Mouse (Mus musculus) hindbrain, embryonic 16.5 days (tissue): ENCODE measurements around the gene Gm10778. TPM values are rescaled to one million over a fixed set of nuclear protein-coding genes. Genes with fewer than 3 reads are reported as not detected.
A peak's percentile ranks its signal among the peaks of the same experiment; 100 is the strongest.
"Not testable (repeated sequence)": the region's sequence is repeated elsewhere in the genome, so short reads cannot be mapped to it uniquely, and the experiment has no call there.

ENCODE experiments used
- ATAC-seq: fragments of 200-750 bp; cut with Nextera tagmentation; 2 replicates; pipeline ENCODE4 v1.8.0; 2017; ENCODE audit warnings: moderate TSS enrichment, moderate library complexity
- H3K27ac ChIP-seq: fragments of 300-500 bp; sonication (generic); 2 replicates; pipeline ENCODE4 v1.5.1; 2014; ENCODE audit warnings: low read depth, mild to moderate bottlenecking, control low read depth, low read length, moderate library complexity
- H3K27me3 ChIP-seq: fragments of 300-500 bp; sonication (generic); replicated peaks from 2 replicates; pipeline ENCODE4 v1.6.1; 2014; ENCODE audit warnings: low read length; ENCODE audit not compliant: control insufficient read depth, insufficient read depth
- H3K36me3 ChIP-seq: fragments of 300-500 bp; sonication (generic); 2 replicates; pipeline ENCODE4 v1.6.1; 2014; ENCODE audit warnings: mild to moderate bottlenecking, low read length, moderate library complexity, mixed read lengths; ENCODE audit not compliant: control insufficient read depth, insufficient read depth
- H3K4me1 ChIP-seq: fragments of 300-500 bp; sonication (generic); 2 replicates; pipeline ENCODE4 v1.6.1; 2014; ENCODE audit warnings: low read depth, low read length; ENCODE audit not compliant: control insufficient read depth, insufficient read depth
- H3K4me2 ChIP-seq: fragments of 300-500 bp; sonication (generic); 2 replicates; pipeline ENCODE4 v1.6.1; 2014; ENCODE audit warnings: mild to moderate bottlenecking, low read length, control low read depth, moderate library complexity
- H3K4me3 ChIP-seq: fragments of 300-500 bp; sonication (generic); 2 replicates; pipeline ENCODE4 v1.5.1; 2014; ENCODE audit warnings: mild to moderate bottlenecking, low read length, control low read depth, moderate library complexity
- H3K9ac ChIP-seq: fragments of 300-500 bp; sonication (generic); 2 replicates; pipeline ENCODE4 v1.6.1; 2014; ENCODE audit warnings: low read depth, mild to moderate bottlenecking, control low read depth, low read length, moderate library complexity
- H3K9me3 ChIP-seq: fragments of 300-500 bp; sonication (generic); 2 replicates; pipeline ENCODE4 v1.6.1; 2014; ENCODE audit warnings: mild to moderate bottlenecking, low read length, moderate library complexity; ENCODE audit not compliant: control insufficient read depth
- WGBS: fragments of 180-500 bp; shearing (Covaris S2); extraction: QIAGEN DNeasy Blood & Tissue Kit; methylation state at CpG from one replicate; pipeline ENCODE4 v1.1.7; 2014; 5-methylcytosine and 5-hydroxymethylcytosine counted together
- polyA plus RNA-seq: library from polyadenylated mRNA; unstranded; fragments of >200 nt; fragmentation: Nextera tagmentation; extraction: Ambion mirVana; gene quantifications from 2 replicates; pipeline ENCODE4 v1.2.1, GENCODE M21; 2015

Gene Gm10778
- polyA plus RNA-seq, 1 experiment from 2014 or later = 6.2 TPM

- not testable (repeated sequence) for H3K9ac ChIP-seq, H3K4me2 ChIP-seq, H3K4me3 ChIP-seq, H3K36me3 ChIP-seq, H3K27ac ChIP-seq, H3K27me3 ChIP-seq, H3K9me3 ChIP-seq, H3K4me1 ChIP-seq
- ATAC-seq = peak; percentile 50; the same call in 1 of the 2 replicates
- WGBS = no CpG with 5 or more reads among the region's 18 CpGs
Measured at GRCm38 (mm10) chr10:81687114-81687513, 38.3 kb downstream of the Gm10778 start.

GRCm38 (mm10) chr10:81704531-81705301 lies 55.9 kb downstream of the Gm10778 start, which contains the start of gene Zfp433:
Gene Zfp433 (plus strand): TSS chr10:81704825.
- not testable (repeated sequence) for H3K36me3 ChIP-seq, H3K4me1 ChIP-seq, H3K9ac ChIP-seq, H3K9me3 ChIP-seq, H3K27me3 ChIP-seq, H3K4me3 ChIP-seq, H3K27ac ChIP-seq, H3K4me2 ChIP-seq
- no CpG with 5 or more reads among the region's 46 CpGs for WGBS
- ATAC-seq = peak; percentile 100

Other genes starting within 250 kb of the Gm10778 start
- 24.5 and 34.5 TPM in 2 replicates for gene Nfic, start 193.4 kb upstream of the Gm10778 start, polyA plus RNA-seq
- 60.1 and 63.6 TPM in 2 replicates for gene Celf5, start 166.3 kb upstream of the Gm10778 start, polyA plus RNA-seq
- gene Ncln, start 152.7 kb upstream of the Gm10778 start, polyA plus RNA-seq = 68.9 and 82.7 TPM in 2 replicates
- gene S1pr4, start 148.9 kb upstream of the Gm10778 start, polyA plus RNA-seq = 0.65 and 0.79 TPM in 2 replicates
- 0.81 and 1.1 TPM in 2 replicates for gene Gna15, start 124.8 kb upstream of the Gm10778 start, polyA plus RNA-seq
- 96.0 and 104 TPM in 2 replicates for gene Gna11, start 103.9 kb upstream of the Gm10778 start, polyA plus RNA-seq
- gene Aes, start 89.6 kb upstream of the Gm10778 start, polyA plus RNA-seq = 457 and 712 TPM in 2 replicates
- 40.9 and 50.2 TPM in 2 replicates for gene Tle2, start 74.5 kb upstream of the Gm10778 start, polyA plus RNA-seq
- gene Tle6, start 48.0 kb upstream of the Gm10778 start, polyA plus RNA-seq = 9.0 and 9.2 TPM in 2 replicates
- gene BC025920, start 42.8 kb upstream of the Gm10778 start, polyA plus RNA-seq = 1.6 and 2.3 TPM in 2 replicates
- 35.8 and 46.0 TPM in 2 replicates for gene Sirt6, start 21.3 kb upstream of the Gm10778 start, polyA plus RNA-seq
- gene Ankrd24, start 20.5 kb upstream of the Gm10778 start, polyA plus RNA-seq = 18.2 and 19.2 TPM in 2 replicates
- 14.4 and 16.1 TPM in 2 replicates for gene Zfp433, start 55.8 kb downstream of the Gm10778 start, polyA plus RNA-seq
- 14.4 and 14.9 TPM in 2 replicates for gene Gm3055, start 122.1 kb downstream of the Gm10778 start, polyA plus RNA-seq
- gene Gm4767, start 163.1 kb downstream of the Gm10778 start, polyA plus RNA-seq = 2.9 TPM in 2 replicates
- 10.8 TPM in 2 replicates for gene Gm32687, start 214.9 kb downstream of the Gm10778 start, polyA plus RNA-seq